Mouse (Mus musculus) hindbrain, embryonic 11.5 days (tissue): Measurements from ENCODE around the gene Nsa2. TPM values are rescaled to one million over a fixed set of nuclear protein-coding genes. Genes with fewer than 3 reads are reported as not detected.

Experiments
- ATAC-seq: fragments of 200-750 bp; cut with Nextera tagmentation; 2 replicates; pipeline ENCODE4 v1.8.0; 2017; ENCODE audit warnings: mild to moderate bottlenecking, moderate TSS enrichment, moderate library complexity; ENCODE audit not compliant: low FRiP score
- DNase-seq: peaks from one replicate; pipeline ENCODE4 v3.0.0-alpha.2; 2015; ENCODE audit warnings: low spot score
- H3K27ac ChIP-seq: fragments of 300-500 bp; sonication (generic); 2 replicates; pipeline ENCODE4 v1.5.1; 2014; ENCODE audit warnings: mild to moderate bottlenecking, low read depth, low read length
- H3K27me3 ChIP-seq: fragments of 300-500 bp; sonication (generic); 2 replicates; pipeline ENCODE4 v1.6.1; 2014; ENCODE audit warnings: mild to moderate bottlenecking, low read length, moderate library complexity, mixed read lengths; ENCODE audit not compliant: control insufficient read depth, insufficient read depth
- H3K36me3 ChIP-seq: fragments of 300-500 bp; sonication (generic); 2 replicates; pipeline ENCODE4 v1.6.1; 2014; ENCODE audit warnings: mild to moderate bottlenecking, low read length, moderate library complexity, mixed read lengths; ENCODE audit not compliant: control insufficient read depth, insufficient read depth
- H3K4me1 ChIP-seq: fragments of 300-500 bp; sonication (generic); replicated peaks from 2 replicates; pipeline ENCODE4 v1.6.1; 2014; ENCODE audit warnings: low read length, mixed read lengths; ENCODE audit not compliant: control insufficient read depth, insufficient read depth
- H3K4me2 ChIP-seq: fragments of 300-500 bp; sonication (generic); replicated peaks from 2 replicates; pipeline ENCODE4 v1.6.1; 2014; ENCODE audit warnings: mild to moderate bottlenecking, low read depth, low read length
- H3K4me3 ChIP-seq: fragments of 300-500 bp; sonication (generic); 2 replicates; pipeline ENCODE4 v1.5.1; 2014; ENCODE audit warnings: low read depth, low read length
- H3K9ac ChIP-seq: fragments of 300-500 bp; sonication (generic); 2 replicates; pipeline ENCODE4 v1.6.1; 2014; ENCODE audit warnings: low read depth, low read length
- H3K9me3 ChIP-seq: fragments of 300-500 bp; sonication (generic); 2 replicates; pipeline ENCODE4 v1.6.1; 2016; ENCODE audit warnings: low read length; ENCODE audit not compliant: control insufficient read depth
- WGBS: fragments of 180-500 bp; shearing (Covaris S2); extraction: QIAGEN DNeasy Blood & Tissue Kit; methylation state at CpG from one replicate; pipeline ENCODE4 v1.1.7; 2014; 5-methylcytosine and 5-hydroxymethylcytosine counted together
- polyA plus RNA-seq: library from polyadenylated mRNA; unstranded; fragments of >200 nt; fragmentation: Nextera tagmentation; extraction: Ambion mirVana; gene quantifications from 2 replicates; pipeline ENCODE4 v1.2.1, GENCODE M21; 2014

Gene Nsa2
- polyA plus RNA-seq: 67.1 and 71.0 TPM in 2 replicates

DNA sequence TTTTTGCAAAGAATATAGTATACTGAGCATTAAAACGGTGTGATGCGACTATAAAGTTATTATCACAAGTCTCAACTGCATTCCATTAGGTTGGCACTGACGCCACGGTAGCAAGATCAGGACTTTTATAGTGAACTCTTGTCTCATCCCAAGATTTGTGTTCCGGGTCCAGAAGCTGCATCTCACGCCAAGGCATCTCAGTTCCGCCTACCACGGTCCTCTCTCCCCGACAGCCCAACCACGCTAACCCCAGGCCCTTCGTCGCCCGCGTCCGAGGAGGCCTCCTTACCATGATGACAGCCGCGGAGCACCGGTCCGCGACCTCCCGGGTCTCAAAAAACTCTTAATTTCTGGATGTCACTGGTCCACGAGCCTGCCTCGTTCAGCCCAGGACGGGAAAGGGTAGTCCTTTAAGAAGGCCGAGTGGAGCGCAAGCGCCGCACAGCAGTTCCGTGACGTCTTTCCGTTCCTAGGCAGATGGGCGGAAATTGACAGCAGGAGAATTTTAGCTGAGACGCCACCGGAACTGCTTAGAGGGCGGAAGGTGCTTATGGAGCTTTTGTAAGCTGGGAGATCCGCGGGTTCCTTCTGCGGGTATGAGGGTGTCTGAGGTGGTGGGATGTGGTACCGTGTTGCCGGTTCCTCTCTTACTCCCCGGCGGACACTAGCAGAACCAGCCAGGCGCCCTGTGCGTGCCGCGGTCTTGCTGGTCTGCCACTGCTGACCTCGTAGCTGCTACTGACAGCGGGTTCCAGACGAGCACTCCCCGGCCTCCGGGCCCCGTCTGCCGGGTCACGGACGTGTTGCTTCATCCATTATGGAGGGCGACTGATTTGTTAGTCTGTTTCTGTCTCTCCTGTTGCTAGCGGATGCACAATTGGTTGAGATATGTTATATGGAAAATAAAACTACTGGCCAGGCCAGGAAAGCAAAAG, at the start of gene Nsa2, which contains the start of gene Gfm2:
Gene Nsa2 (minus strand): TSS at position 472 of the 935 bp plus-strand sequence.
Gene Gfm2 (plus strand): TSS at position 472 of the 935 bp plus-strand sequence.
- Histone ChIP-seq H3K27ac (peak within 1 kb of the TSS; percentile 80), H3K9ac (peak within 1 kb of the TSS; percentile 92), H3K36me3 (0 out of 2 replicates have a peak, but pooled peaks cover 2% of the 10 kb centered on the region), H3K4me2 (peak within 1 kb of the TSS; percentile 59), H3K9me3 (no peaks in the 10 kb centered on the region), H3K27me3 (no peaks in the 10 kb centered on the region), H3K4me3 (peak within 1 kb of the TSS; percentile 88), H3K4me1 (no peaks in the 10 kb centered on the region; the same call in 1 of the 2 replicates)
- DNase-seq (peak; percentile 92), ATAC-seq (peak; percentile 96)
- WGBS: under 1% methylated on average over 57 of the region's 57 CpGs

DNA sequence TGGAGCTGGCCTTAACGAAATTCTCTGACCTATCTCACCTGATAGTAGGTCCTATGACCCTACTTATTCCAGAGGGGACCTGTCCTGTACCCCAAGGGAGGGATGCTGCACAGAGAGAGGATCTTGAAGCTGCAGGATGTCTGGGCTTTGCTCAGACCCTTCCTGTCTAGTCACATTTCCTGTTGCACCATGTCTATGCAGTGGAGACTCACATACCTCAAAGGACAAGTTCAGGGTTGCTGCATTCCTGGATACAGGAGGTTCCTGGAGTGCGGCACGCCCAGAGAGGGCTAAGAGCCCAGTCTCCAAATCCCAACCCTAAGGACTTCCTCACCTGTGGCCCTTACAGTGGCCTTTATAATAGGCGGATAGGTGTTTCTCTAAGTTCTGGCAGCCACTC, 48.6 kb upstream of the Nsa2 start:
- H3K4me3 ChIP-seq: no peak overlapping the region
- no peak for ATAC-seq
- H3K9me3 ChIP-seq: no peaks in the 10 kb centered on the region
- H3K27me3 ChIP-seq: no peaks in the 10 kb centered on the region
- no peak overlapping the region for H3K9ac ChIP-seq
- no peak overlapping the region for H3K27ac ChIP-seq
- H3K4me2 ChIP-seq: no peak overlapping the region
- H3K36me3 ChIP-seq: no peaks in the 10 kb centered on the region
- DNase-seq: no peak
- 80% methylated on average over 4 of the region's 4 CpGs for WGBS
- no peaks in the 10 kb centered on the region for H3K4me1 ChIP-seq

DNA sequence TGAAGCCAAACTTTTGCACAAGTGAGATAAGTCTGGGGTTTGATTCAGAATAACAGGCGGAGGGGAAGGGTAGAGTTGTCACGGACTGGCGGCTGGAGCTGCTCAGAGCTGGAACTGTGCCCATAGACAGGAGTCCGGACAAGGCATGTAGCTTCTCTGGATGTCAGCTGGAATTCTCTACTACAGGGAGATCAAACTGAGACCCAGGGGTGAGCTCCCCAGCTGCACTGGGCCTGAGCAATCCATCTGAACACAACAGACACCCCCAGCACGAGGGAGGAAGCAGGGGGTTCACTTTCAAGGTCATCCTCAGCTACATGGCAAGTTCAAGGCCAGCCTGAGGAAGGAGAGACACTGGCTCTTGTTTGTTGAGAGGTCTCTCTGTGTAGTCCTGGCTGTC, 46.9 kb upstream of the Nsa2 start:
- no peak overlapping the region for H3K4me2 ChIP-seq
- no peaks in the 10 kb centered on the region for H3K36me3 ChIP-seq
- DNase-seq: no peak
- ATAC-seq: no peak
- H3K9me3 ChIP-seq: no peaks in the 10 kb centered on the region
- no peak overlapping the region for H3K27ac ChIP-seq
- no peaks in the 10 kb centered on the region for H3K4me1 ChIP-seq
- H3K27me3 ChIP-seq: no peaks in the 10 kb centered on the region
- H3K9ac ChIP-seq: no peak overlapping the region
- WGBS: 86% methylated on average over 5 of the region's 5 CpGs
- no peak overlapping the region for H3K4me3 ChIP-seq

DNA sequence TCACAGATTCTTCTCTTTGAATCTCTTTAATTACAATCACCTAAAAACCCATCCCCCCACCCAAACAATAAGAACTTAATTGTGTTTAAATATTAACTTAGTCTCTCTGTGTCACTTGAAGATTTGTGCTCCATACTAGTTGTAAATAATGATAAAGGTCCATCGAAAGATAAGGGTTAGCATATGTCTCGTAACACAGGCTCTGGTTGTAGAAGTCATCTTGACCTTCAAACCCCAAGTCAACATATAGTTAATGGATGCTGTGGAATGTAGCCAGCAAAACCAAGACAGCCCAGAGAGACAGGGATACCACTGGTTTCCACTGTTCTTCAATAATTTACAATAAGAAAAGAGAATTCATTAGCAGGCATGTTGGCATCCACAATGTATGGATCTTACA, 46.4 kb upstream of the Nsa2 start:
- DNase-seq (no peak), ATAC-seq (no peak)
- Histone ChIP-seq H3K36me3 (no peaks in the 10 kb centered on the region), H3K27me3 (no peaks in the 10 kb centered on the region), H3K9ac (no peak overlapping the region), H3K4me3 (no peak overlapping the region), H3K9me3 (no peaks in the 10 kb centered on the region), H3K4me1 (no peaks in the 10 kb centered on the region), H3K27ac (no peak overlapping the region), H3K4me2 (no peak overlapping the region)
- 91% methylated on average over 2 of the region's 2 CpGs for WGBS

DNA sequence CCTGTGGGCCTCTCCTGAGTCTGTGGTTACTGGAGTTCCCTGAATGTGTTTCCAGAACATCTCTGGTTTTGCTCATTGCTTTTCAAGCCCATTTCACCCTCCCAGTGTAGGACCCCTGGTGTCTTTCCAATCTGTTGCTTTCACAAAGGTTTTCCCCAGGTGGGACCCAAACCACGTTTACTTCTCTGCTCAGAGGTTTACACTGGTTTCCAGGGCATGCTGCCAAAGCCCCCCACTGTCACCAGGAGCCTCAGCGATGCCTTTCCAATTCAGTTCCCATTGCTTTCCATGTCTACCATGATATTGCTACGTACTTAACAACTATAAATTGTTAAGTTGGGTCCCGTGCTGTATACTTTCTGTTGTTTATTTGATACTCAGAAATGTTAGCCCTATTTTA, 45.1 kb upstream of the Nsa2 start:
- H3K9me3 ChIP-seq: no peaks in the 10 kb centered on the region
- no peak for DNase-seq
- H3K4me1 ChIP-seq: no peaks in the 10 kb centered on the region
- no peaks in the 10 kb centered on the region for H3K27me3 ChIP-seq
- no peaks in the 10 kb centered on the region for H3K36me3 ChIP-seq
- no peak overlapping the region for H3K4me3 ChIP-seq
- H3K27ac ChIP-seq: no peak overlapping the region
- WGBS: 78% methylated on average over 4 of the region's 4 CpGs
- H3K9ac ChIP-seq: no peak overlapping the region
- ATAC-seq: no peak
- H3K4me2 ChIP-seq: no peak overlapping the region

DNA sequence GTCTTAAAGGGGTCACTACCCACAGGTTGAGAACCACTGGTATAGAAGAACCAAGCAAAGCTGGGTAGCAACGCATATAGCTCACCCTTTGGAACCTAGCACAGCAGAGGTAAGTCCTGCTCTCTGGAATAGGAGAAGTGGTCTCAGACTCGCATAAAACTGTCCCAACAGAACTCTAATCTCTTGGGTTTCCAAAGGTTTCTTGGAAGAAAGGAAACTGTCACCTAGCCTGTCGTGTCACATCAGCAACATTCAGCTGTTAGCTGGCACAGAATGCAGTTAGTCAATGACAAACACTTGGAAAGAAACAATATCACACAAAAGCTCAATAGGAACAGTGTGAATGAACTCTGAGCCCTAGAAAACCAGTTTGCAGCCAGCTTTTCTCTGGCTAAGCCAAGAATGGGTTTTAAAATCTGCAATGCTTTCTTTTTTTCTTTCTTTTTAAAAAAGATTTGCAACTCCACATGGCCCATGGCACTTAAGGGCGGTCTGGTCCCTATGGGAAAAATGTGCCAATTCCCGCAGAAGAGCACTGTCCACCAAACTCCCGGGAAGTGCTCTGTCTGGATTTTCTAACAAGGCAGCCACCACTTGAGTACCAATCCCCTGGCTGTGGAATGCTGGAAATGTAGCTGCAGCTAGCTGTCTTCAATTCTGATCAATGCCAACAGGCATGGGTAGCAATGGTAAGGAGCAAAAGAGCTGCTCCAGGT, 42.5 kb upstream of the Nsa2 start:
- no peaks in the 10 kb centered on the region for H3K4me1 ChIP-seq
- no peaks in the 10 kb centered on the region; the same call in 1 of the 2 replicates for H3K36me3 ChIP-seq
- H3K27ac ChIP-seq: no peak overlapping the region
- WGBS: 75% methylated on average over 6 of the region's 6 CpGs
- no peaks in the 10 kb centered on the region for H3K27me3 ChIP-seq
- no peak for DNase-seq
- H3K4me3 ChIP-seq: no peak overlapping the region
- no peaks in the 10 kb centered on the region for H3K9me3 ChIP-seq
- H3K4me2 ChIP-seq: no peak overlapping the region
- H3K9ac ChIP-seq: no peak overlapping the region
- ATAC-seq: no peak

DNA sequence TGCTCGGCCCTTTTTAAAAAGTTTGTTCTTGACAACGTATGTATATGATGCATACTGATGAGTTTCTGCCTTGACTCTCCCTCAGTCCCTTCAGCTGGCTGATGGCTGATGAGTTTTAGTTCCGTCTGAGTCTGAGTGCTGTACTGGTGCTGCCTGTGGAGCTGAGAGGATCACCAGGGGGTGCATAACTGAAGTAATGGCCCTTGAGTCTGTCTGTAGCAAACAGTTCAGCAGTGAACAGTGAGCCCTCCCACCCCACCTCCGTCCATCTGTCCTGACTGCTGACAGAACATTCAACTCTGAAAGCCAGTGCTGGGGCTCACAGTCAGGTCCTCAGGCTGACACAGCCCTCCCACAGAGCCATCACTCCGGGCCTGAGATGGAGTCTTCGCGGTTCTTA, 41.2 kb upstream of the Nsa2 start:
- no peak overlapping the region for H3K9ac ChIP-seq
- no peak for DNase-seq
- no peaks in the 10 kb centered on the region for H3K27me3 ChIP-seq
- H3K27ac ChIP-seq: no peak overlapping the region
- no peak for ATAC-seq
- no peak overlapping the region for H3K4me2 ChIP-seq
- no peak overlapping the region for H3K4me3 ChIP-seq
- H3K9me3 ChIP-seq: no peaks in the 10 kb centered on the region
- 59% methylated on average over 7 of the region's 7 CpGs for WGBS
- H3K4me1 ChIP-seq: no peaks in the 10 kb centered on the region
- peaks cover 2% of the 10 kb centered on the region; the same call in 1 of the 2 replicates for H3K36me3 ChIP-seq

DNA sequence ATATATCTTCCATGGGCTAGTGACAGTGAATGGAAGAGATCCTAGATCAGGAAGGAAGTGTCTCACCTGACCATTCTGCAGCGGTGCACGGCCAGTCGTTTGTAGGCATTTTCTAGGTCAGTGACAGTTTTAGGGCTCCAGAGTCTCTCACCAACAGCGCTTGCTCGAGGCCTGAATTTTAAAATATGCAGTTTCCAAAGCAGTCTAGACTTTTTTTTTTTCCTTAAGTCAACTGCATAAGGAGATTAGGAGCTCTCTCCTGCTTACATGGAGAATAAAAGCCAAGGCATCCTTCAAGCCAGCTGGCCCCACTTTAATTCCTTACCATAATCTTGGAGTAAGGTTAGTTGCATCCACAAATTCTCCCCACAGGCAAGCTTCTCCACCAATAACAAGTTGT, 39.0 kb upstream of the Nsa2 start:
- no peak for ATAC-seq
- no peaks in the 10 kb centered on the region for H3K27me3 ChIP-seq
- WGBS: 94% methylated on average over 5 of the region's 5 CpGs
- H3K9me3 ChIP-seq: no peaks in the 10 kb centered on the region
- no peak overlapping the region for H3K27ac ChIP-seq
- no peak overlapping the region for H3K4me3 ChIP-seq
- no peak for DNase-seq
- no peak overlapping the region for H3K4me2 ChIP-seq
- H3K4me1 ChIP-seq: no peaks in the 10 kb centered on the region
- H3K9ac ChIP-seq: no peak overlapping the region
- H3K36me3 ChIP-seq: peaks cover 9% of the 10 kb centered on the region; the same call in 1 of the 2 replicates
